Mouse (Mus musculus) layer of hippocampus, adult 2 months (tissue): ENCODE measurements around the gene Tmem223. TPM values are rescaled to one million over a fixed set of nuclear protein-coding genes. Genes with fewer than 3 reads are reported as not detected.

Experiments
- DNase-seq, 2 experiments: peaks; one replicate each; pipeline ENCODE4 v3.0.0; 2022; ENCODE audit warnings: low spot score in 2 of 2
- H3K27ac ChIP-seq: fragments of 200-600 bp; 2 replicates; pipeline ENCODE4 v1.8.1; 2022
- H3K4me3 ChIP-seq: fragments of 200-600 bp; 2 replicates; pipeline ENCODE4 v1.8.1; 2022; ENCODE audit warnings: mild to moderate bottlenecking
- CTCF ChIP-seq: fragments of 200-600 bp; conservative IDR thresholded peaks from 2 replicates; pipeline ENCODE4 v1.8.1; 2022; ENCODE audit warnings: antibody characterized with exemption, mild to moderate bottlenecking, moderate library complexity
- total RNA-seq, 2 experiments: library from RNA; stranded (reverse); gene quantifications; 2 replicates each; pipeline ENCODE4 v1.2.3; 2021

Gene Tmem223
- total RNA-seq, 2 experiments from 2014 or later, result 75.4 to 82.7 TPM

GRCm38 (mm10) chr19:8734334-8734733 is 36.5 kb upstream of the Tmem223 start:
- Histone ChIP-seq H3K4me3 (no peak overlapping the region), H3K27ac (no peak overlapping the region)
- TF ChIP-seq CTCF, result no peak
- DNase-seq, result no peak

- H3K4me3 ChIP-seq, result peak within 1 kb of the TSS; percentile 77
- H3K27ac ChIP-seq, result peak within 1 kb of the TSS; percentile 90
- no peak for TF ChIP-seq CTCF
- peak; percentile 90 to 95 for DNase-seq
These were observed 35.2 kb upstream of the Tmem223 start, which contains the start of gene Wdr74 for GRCm38 (mm10) chr19:8735389-8736159. TSS of gene Wdr74 (plus strand) at chr19:8735827.

- Histone ChIP-seq H3K27ac (peak overlapping the region; percentile 90), H3K4me3 (peak overlapping the region; percentile 77)
- no peak for TF ChIP-seq CTCF
- no peak for DNase-seq
These were observed 34.7 kb upstream of the Tmem223 start for GRCm38 (mm10) chr19:8736160-8736467.

- TF ChIP-seq CTCF, result no peak
- Histone ChIP-seq H3K4me3 (no peak overlapping the region), H3K27ac (no peak overlapping the region)
These were observed 31.9 kb upstream of the Tmem223 start for GRCm38 (mm10) chr19:8738911-8739310.

GRCm38 (mm10) chr19:8739646-8740045 is 31.1 kb upstream of the Tmem223 start:
- H3K4me3 ChIP-seq, result no peak overlapping the region
- no peak for DNase-seq
- no peak overlapping the region for H3K27ac ChIP-seq
- no peak for TF ChIP-seq CTCF

More at GRCm38 (mm10) chr19:8738911-8739310, 31.9 kb upstream of the Tmem223 start:
- no peak for DNase-seq

GRCm38 (mm10) chr19:8740603-8741002 is 30.2 kb upstream of the Tmem223 start, which contains the start of gene 1700092M07Rik:
TSS of gene 1700092M07Rik (plus strand) at chr19:8740718.
- TF ChIP-seq CTCF, result no peak
- H3K4me3 ChIP-seq, result peak within 1 kb of the TSS; percentile 97
- H3K27ac ChIP-seq, result peak within 1 kb of the TSS; percentile 96
- DNase-seq, result no peak

- peak; percentile 92 to 96 for DNase-seq
- Histone ChIP-seq H3K4me3 (peak within 1 kb of the TSS; percentile 97), H3K27ac (peak within 1 kb of the TSS; percentile 96)
- peak; percentile 57 for TF ChIP-seq CTCF
These were observed 29.4 kb upstream of the Tmem223 start, which contains the start of gene Stx5a for GRCm38 (mm10) chr19:8741243-8741869. TSS of gene Stx5a (plus strand) at chr19:8741413.

GRCm38 (mm10) chr19:8742176-8742575 is 28.6 kb upstream of the Tmem223 start:
- Histone ChIP-seq H3K4me3 (peak overlapping the region; percentile 97), H3K27ac (peak overlapping the region; percentile 96)
- no peak for DNase-seq
- TF ChIP-seq CTCF, result no peak

- DNase-seq, result no peak
- no peak for TF ChIP-seq CTCF
- Histone ChIP-seq H3K27ac (no peak overlapping the region), H3K4me3 (no peak overlapping the region)
These were observed 25.4 kb upstream of the Tmem223 start for GRCm38 (mm10) chr19:8745382-8745781.

- Histone ChIP-seq H3K27ac (no peak overlapping the region), H3K4me3 (no peak overlapping the region)
- TF ChIP-seq CTCF, result peak; percentile 67
- no peak for DNase-seq
These were observed 23.4 kb upstream of the Tmem223 start for GRCm38 (mm10) chr19:8747368-8747767.

GRCm38 (mm10) chr19:8755652-8756051 is 15.1 kb upstream of the Tmem223 start:
- no peak overlapping the region for H3K27ac ChIP-seq
- no peak for DNase-seq
- no peak for TF ChIP-seq CTCF
- H3K4me3 ChIP-seq, result no peak overlapping the region

GRCm38 (mm10) chr19:8756635-8757387 is 14.0 kb upstream of the Tmem223 start, which contains the start of gene Nxf1:
TSS of gene Nxf1 (plus strand) at chr19:8757073.
- H3K27ac ChIP-seq, result peak within 1 kb of the TSS; percentile 91
- H3K4me3 ChIP-seq, result peak within 1 kb of the TSS; percentile 89
- TF ChIP-seq CTCF, result 0 out of 2 replicates have a peak, but pooled peaks have one; percentile 16
- peak; percentile 89 for DNase-seq
